Mouse (Mus musculus) urinary bladder, postnatal 10 days (tissue): ENCODE results near the gene Pms2.

ENCODE experiments used
- DNase-seq: peaks from one replicate; pipeline ENCODE4 v3.0.0; 2022; ENCODE audit warnings: low spot score

The Pms2 gene

GRCm38 (mm10) chr5:143933414-143933813 lies 23.6 kb downstream of the Pms2 start:
- DNase-seq: no peak

DNA sequence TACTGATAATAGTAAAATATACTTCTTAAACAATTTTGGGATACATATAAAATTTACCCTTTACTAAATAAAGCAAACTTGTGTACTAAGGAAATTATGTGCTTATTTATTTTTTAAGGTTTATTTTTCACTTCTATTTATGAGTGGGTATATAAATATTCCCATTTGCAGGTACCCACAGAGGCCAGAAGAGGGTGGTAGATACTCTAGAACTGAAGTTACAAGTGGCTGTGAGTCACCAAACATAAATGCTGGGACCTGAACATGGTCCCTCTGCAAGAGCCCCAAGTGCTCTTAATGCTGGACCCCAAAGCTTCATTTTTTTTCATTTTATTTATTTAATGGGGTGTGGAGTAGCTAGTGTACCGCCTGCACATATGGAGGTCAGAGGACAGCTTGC lies 24.1 kb downstream of the Pms2 start:
- no peak for DNase-seq

DNA sequence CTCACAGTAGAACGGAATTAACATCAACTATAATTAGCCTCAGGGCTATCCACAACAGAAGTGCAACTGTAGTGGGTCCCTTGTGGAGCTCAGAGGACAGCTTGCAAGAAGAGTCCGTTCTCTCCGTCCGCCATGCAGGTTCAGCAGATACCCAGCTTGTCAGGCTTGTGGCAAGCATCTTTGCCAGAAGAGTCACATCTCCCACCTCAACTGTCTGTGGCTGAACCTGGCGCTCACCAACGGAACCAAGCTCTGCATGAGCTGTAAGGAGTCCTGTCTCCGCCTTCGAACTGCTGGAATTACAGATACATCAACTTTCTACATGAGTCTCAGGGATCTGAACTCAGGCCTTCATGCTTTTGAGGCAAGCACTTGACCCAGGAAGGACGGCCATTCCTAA lies 26.4 kb downstream of the Pms2 start:
- no peak for DNase-seq

GRCm38 (mm10) chr5:143941588-143941987 lies 31.8 kb downstream of the Pms2 start:
- no peak for DNase-seq

- DNase-seq: no peak
These were observed 33.7 kb downstream of the Pms2 start for GRCm38 (mm10) chr5:143943231-143944125.

DNA sequence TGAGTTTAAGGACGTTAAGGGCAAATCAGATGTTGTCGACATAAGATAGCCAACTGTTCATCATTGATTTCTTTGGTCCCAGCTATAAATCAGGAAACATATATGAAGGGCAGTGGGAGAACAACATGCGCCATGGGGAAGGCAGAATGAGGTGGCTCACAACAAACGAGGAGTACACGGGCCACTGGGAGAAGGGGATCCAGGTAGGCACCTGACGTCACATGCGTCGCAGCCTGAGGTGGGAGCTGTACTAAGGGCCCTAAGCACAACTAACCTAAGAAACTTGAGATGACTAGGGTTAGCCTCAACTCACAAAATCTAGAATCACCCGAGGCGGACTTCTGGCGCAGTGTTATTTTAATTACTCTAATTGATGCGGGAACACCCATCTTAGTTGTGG lies 38.6 kb downstream of the Pms2 start:
- no peak for DNase-seq

GRCm38 (mm10) chr5:143950016-143950415 lies 40.3 kb downstream of the Pms2 start:
- DNase-seq: no peak

GRCm38 (mm10) chr5:143957101-143957500 lies 47.3 kb downstream of the Pms2 start:
- DNase-seq: no peak

DNA sequence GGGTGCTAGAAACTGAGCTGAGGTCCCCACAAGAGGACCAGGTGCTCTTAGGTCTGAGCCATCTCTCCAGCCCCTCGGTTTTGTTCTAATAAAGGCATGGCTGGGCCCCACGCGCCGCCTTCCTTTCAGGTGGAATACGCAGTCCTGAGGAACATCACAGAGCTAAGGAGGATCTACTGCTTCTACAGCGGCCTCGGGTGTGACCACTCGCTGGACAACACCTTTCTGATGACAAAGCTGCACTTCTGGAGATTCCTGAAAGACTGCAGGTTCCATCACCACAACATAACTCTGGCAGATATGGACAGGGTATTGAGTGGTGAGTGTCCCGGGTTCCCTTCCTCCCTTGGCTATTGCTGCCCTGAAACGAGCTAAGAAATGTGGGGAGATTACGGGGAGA lies 49.8 kb downstream of the Pms2 start:
- no peak for DNase-seq

DNA sequence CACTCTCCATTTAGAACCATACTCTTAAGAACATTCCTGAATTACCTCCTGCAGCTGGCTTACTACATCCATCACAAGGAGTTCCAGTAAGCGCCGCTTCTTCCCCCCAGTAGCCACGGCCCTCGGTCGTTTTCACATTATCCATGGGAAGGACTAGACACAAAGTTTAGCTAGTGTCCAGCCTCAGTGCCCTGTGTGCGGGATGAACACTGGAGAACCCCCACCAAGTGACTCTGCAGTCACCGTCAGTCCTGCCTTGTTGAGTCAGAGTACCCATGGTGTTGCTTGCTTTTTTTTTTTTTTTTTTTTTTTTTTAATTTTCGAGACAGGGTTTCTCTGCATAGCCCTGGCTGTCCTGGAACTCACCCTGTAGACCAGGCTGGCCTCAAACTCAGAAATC lies 51.4 kb downstream of the Pms2 start:
- no peak for DNase-seq

GRCm38 (mm10) chr5:143965586-143966345 lies 56.0 kb downstream of the Pms2 start:
- no peak for DNase-seq

- DNase-seq: no peak
These were observed 56.9 kb downstream of the Pms2 start for GRCm38 (mm10) chr5:143966671-143967070.

- no peak for DNase-seq
These were observed 62.9 kb downstream of the Pms2 start for GRCm38 (mm10) chr5:143972628-143973027.

- no peak for DNase-seq
These were observed 65.3 kb downstream of the Pms2 start for GRCm38 (mm10) chr5:143974931-143975630.

- no peak for DNase-seq
These were observed 65.8 kb downstream of the Pms2 start for GRCm38 (mm10) chr5:143975631-143975933.

DNA sequence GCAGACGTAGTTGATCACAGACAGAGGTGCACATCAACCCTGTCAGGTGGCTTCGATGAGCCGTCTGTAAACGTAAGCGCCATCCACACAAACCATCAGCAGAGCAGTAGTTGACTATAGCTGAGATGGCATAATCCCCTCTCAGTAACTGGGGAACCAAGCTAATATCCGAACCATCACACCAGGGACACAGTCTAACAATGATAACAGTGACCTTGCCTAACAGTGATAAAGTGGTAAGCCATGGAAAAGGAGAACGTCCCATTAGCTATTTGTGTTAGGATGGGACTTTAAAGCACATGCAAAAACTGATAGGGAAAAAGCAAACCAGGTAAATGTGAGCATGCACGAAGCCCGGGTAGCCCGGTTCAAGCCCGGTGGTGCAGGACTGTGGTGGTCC lies 66.5 kb downstream of the Pms2 start:
- DNase-seq: no peak

- DNase-seq: no peak
These were observed 67.1 kb downstream of the Pms2 start for GRCm38 (mm10) chr5:143976726-143977431.

DNA sequence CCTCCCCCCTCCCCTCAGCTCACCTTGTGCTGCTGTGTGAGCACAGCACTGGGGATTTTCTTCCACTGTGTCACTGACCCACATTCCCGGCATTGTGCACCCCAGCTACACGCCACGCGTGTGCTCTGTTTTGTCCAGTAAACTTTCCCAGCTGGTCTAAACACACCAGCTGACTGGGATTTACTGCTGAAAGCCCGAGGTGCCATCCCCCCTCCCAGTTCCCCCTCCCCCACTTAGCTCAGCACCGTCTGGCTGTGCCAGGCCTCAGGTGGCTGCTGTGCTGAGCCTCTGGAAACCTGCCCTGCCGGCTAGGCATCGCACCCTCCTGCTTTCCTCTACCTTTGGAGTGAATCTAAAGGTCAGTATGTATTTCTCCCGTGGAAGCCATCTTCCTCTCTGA lies 71.1 kb downstream of the Pms2 start:
- no peak for DNase-seq

- no peak for DNase-seq
These were observed 72.6 kb downstream of the Pms2 start for GRCm38 (mm10) chr5:143982361-143982760.
